Mouse (Mus musculus): ENCODE measurements at regions not wholly inside any gene's neighbourhood (a gene's known extent, or its start where the extent isn't known, plus 50 kb on each side); places are given as distances from the start of the nearest gene placed in this dataset.

DNA sequence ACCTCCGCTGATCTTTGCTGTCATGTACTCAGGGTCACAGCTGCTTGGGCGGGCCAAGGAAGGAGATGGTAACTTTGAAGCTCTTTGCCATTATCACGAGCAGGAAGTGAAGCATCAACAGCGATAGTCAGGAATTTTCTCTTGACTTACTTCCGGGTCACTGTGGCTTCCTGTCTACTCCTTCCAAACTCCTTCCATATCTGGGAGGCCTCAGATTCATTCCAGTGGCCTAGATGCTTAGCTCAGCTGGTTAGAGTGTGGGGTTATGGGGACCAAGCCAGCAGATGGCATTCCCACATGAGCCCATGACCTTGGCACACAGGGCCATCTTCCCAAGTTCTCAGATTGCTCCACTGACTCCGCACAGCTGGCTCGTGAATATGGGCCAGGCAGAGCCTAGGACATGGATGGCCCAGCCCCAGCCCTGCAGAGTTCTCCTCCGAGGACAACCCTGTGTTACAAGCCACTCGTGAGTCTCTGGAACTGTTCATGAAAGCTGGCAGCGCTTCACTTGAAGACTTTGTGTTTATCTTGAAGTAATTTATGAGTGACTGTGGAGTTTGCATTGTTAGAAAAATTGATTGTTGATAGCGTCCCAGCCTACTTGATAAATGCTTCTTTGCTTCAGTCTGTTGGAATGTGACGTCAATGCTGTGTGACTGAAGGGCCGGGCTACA, 133.2 kb downstream of the Slc30a10 start:
- Histone ChIP-seq H3K27me3 (no peaks in the 10 kb centered on the region), H3K4me2 (no peak overlapping the region), H3K4me1 (peaks cover 7% of the 10 kb centered on the region; the same call in 1 of the 2 replicates), H3K9me3 (replicated peaks) (no peaks in the 10 kb centered on the region), H3K9ac (no peak overlapping the region), H3K27ac (peak overlapping the region; percentile 51; the same call in 1 of the 2 replicates), H3K4me3 (replicated peaks) (no peak overlapping the region), H3K36me3 (no peaks in the 10 kb centered on the region)
- WGBS, result 56% methylated on average over 13 of the region's 13 CpGs
- 0 out of 2 replicates have a peak, but pooled peaks have one; percentile 33 for ATAC-seq (replicated peaks; ENCODE audit: low FRiP score)

DNA sequence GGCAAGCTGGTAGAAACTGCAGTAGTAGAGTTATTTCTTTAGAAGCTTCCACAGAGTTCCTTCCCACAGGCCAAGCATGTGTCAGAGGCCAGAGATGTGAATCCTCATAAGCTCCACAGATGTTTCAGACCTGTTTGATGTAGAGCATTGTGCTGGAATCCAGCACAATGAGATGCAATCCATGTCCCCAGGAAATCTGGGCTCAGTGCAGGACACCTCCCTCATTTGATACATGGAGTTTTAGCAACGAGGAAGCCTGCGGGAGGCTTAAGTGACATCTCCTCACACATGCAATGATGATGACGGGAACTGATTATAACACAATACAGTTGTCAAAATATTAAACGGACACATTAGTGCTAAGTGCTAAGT, 133.7 kb downstream of the Slc30a10 start:
- no peak for ATAC-seq (replicated peaks; ENCODE audit: low FRiP score)

DNA sequence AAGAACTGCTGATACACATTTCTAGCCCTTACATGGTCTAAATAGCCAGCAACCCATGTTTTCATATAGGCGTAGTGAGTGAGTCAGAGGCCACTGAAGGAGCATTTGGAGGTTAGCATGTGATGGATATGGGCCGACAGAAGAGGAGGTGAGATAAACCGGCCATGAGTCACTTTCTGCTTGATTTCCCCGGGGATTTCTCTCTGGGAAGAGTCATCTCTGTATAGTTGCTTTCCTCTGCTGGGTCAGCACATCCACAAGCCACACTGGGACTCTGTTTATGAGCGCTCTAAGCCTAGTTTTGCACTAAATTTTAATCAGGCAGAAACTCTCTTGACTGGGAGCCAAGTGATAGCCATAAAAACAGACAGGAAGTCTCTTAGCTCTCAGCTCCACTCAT, 142.2 kb downstream of the Slc30a10 start:
- no peak overlapping the region for H3K9ac ChIP-seq
- no peaks in the 10 kb centered on the region for H3K27me3 ChIP-seq
- WGBS, result 56% methylated on average over 5 of the region's 5 CpGs
- H3K36me3 ChIP-seq, result no peaks in the 10 kb centered on the region
- 0 out of 2 replicates have a peak, but pooled peaks cover 4% of the 10 kb centered on the region for H3K4me1 ChIP-seq
- no peak overlapping the region for H3K4me3 ChIP-seq (replicated peaks)
- H3K9me3 ChIP-seq (replicated peaks), result no peaks in the 10 kb centered on the region
- ATAC-seq (replicated peaks; ENCODE audit: low FRiP score), result no peak
- H3K4me2 ChIP-seq, result no peak overlapping the region
- H3K27ac ChIP-seq, result no peak overlapping the region

More for the DNA sequence above, 133.7 kb downstream of the Slc30a10 start:
- peaks cover 7% of the 10 kb centered on the region; the same call in 1 of the 2 replicates for H3K4me1 ChIP-seq
- no peak overlapping the region for H3K4me2 ChIP-seq
- H3K36me3 ChIP-seq, result no peaks in the 10 kb centered on the region
- no peaks in the 10 kb centered on the region for H3K27me3 ChIP-seq
- H3K9me3 ChIP-seq (replicated peaks), result no peaks in the 10 kb centered on the region
- no peak overlapping the region for H3K4me3 ChIP-seq (replicated peaks)
- 88% methylated on average over 4 of the region's 4 CpGs for WGBS
- H3K27ac ChIP-seq, result no peak overlapping the region
- no peak overlapping the region for H3K9ac ChIP-seq

DNA sequence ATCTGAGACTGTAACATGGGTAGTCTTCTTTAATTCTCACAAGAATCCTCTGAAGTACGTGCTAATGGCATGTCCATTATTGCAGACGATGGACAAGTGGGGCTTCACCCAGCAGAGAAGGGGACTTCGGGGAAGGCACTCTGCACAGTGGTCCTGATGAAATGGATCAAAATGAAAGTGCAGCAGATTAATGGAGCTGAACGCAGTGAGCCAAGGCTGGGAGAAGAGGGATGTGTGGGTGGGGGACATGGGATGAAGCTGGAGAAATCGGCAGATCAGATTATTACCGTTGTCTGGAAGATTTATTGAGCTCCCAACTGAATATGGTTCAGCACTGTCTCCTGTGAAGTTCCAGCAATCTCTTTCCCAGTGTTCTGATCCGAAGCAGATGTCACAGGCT, 143.9 kb downstream of the Slc30a10 start:
- Histone ChIP-seq H3K36me3 (no peaks in the 10 kb centered on the region), H3K4me2 (no peak overlapping the region), H3K27me3 (no peaks in the 10 kb centered on the region), H3K4me3 (replicated peaks) (no peak overlapping the region), H3K9me3 (replicated peaks) (no peaks in the 10 kb centered on the region), H3K9ac (no peak overlapping the region), H3K27ac (no peak overlapping the region), H3K4me1 (0 out of 2 replicates have a peak, but pooled peaks cover 4% of the 10 kb centered on the region)
- ATAC-seq (replicated peaks; ENCODE audit: low FRiP score), result peak; percentile 52
- 35% methylated on average over 7 of the region's 7 CpGs for WGBS

DNA sequence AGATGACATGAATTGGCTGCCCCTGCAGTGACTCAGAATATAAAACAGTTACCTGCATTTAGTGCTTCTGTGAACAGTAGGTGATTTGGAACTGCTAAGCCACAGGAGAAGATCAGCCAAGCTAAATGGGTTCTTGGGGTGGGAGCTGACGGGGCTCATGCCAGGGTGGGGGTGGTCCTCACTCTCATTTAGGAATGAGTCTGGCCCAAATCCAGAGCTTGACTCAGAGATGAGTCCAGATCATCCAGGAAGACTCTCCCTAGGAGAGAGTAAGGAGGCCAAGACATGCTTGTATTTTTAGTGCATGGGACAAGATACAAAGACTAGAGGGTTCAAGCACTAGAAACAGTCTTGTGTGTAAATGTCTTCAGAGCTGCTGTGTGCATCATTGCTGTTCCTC, 146.5 kb downstream of the Slc30a10 start:
- H3K4me3 ChIP-seq (replicated peaks), result no peak overlapping the region
- H3K27ac ChIP-seq, result no peak overlapping the region
- H3K9me3 ChIP-seq (replicated peaks), result no peaks in the 10 kb centered on the region
- H3K4me1 ChIP-seq, result 0 out of 2 replicates have a peak, but pooled peaks cover 4% of the 10 kb centered on the region
- H3K36me3 ChIP-seq, result no peaks in the 10 kb centered on the region
- no peaks in the 10 kb centered on the region for H3K27me3 ChIP-seq
- WGBS, result 86% methylated on average over 1 of the region's 1 CpGs
- no peak overlapping the region for H3K4me2 ChIP-seq
- no peak for ATAC-seq (replicated peaks; ENCODE audit: low FRiP score)
- H3K9ac ChIP-seq, result no peak overlapping the region

DNA sequence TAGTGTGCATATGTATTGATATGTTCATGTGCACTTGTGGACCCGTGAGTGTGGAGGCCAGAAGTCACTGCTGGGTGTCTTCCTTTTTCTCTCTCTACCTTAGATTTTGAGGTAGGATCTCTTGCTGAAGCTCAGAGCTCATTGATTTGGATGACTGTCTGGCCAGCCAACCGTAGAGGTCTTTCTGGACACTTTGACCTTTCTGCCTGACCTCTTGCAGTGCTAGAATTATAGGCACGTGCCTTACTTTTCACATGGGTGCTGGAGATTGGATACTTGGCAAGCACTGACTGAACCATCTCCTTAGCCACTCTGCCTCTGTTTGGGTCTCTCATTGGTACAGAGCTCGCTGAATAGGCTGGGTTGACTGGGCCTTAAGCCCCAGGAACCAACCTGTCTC, 151.3 kb downstream of the Slc30a10 start:
- Histone ChIP-seq H3K27me3 (no peaks in the 10 kb centered on the region), H3K4me2 (no peak overlapping the region), H3K4me3 (replicated peaks) (no peak overlapping the region), H3K9ac (no peak overlapping the region), H3K9me3 (replicated peaks) (no peaks in the 10 kb centered on the region), H3K4me1 (no peaks in the 10 kb centered on the region), H3K27ac (no peak overlapping the region), H3K36me3 (no peaks in the 10 kb centered on the region)
- 75% methylated on average over 4 of the region's 4 CpGs for WGBS
- ATAC-seq (replicated peaks; ENCODE audit: low FRiP score), result no peak

DNA sequence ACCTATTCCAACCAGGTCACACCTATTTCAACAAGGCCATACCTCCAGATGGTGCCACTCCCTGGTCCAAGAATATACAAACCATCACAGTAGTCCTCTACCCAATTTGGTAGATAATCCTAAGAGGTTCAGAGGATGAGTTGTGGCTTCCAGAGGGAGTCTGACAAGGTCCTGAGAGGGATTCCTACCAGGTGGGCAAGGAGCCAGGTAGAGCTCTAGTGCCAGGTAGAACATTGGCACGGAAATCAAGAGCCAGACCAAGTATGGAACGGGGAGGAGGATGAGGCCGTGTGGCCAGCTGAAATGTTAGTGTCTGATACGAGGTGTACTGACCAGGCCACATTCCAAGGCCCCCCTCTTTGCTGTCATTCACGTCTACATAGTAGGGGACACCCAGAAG, 153.0 kb downstream of the Slc30a10 start:
- Histone ChIP-seq H3K4me3 (replicated peaks) (no peak overlapping the region), H3K27ac (no peak overlapping the region), H3K9me3 (replicated peaks) (no peaks in the 10 kb centered on the region), H3K9ac (no peak overlapping the region), H3K4me1 (no peaks in the 10 kb centered on the region), H3K36me3 (no peaks in the 10 kb centered on the region), H3K27me3 (no peaks in the 10 kb centered on the region), H3K4me2 (no peak overlapping the region)
- no peak for ATAC-seq (replicated peaks; ENCODE audit: low FRiP score)
- 87% methylated on average over 5 of the region's 5 CpGs for WGBS

DNA sequence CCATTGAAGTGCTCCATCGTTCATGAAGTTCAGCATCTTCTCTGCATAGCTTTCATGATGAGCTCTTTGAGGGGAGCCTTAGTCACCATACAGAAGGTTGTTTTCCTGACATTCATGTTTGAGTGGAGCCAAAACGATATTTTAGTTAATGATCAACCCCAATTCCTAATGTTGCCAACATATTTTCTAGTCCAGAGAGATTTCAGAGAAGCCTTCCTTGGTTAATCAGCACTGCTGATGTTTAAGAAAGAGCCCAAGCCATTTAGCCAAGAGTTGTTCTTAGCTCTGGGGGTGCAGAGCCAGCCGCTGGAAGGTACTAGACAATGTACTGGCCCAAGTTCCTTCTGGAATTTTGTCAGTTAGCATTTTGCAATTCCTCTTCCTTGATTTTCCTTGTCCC, 153.8 kb downstream of the Slc30a10 start:
- Histone ChIP-seq H3K4me3 (replicated peaks) (no peak overlapping the region), H3K27me3 (no peaks in the 10 kb centered on the region), H3K4me1 (no peaks in the 10 kb centered on the region), H3K9me3 (replicated peaks) (no peaks in the 10 kb centered on the region), H3K36me3 (no peaks in the 10 kb centered on the region), H3K4me2 (no peak overlapping the region), H3K9ac (no peak overlapping the region), H3K27ac (no peak overlapping the region)
- no peak for ATAC-seq (replicated peaks; ENCODE audit: low FRiP score)
- 86% methylated on average over 3 of the region's 3 CpGs for WGBS

DNA sequence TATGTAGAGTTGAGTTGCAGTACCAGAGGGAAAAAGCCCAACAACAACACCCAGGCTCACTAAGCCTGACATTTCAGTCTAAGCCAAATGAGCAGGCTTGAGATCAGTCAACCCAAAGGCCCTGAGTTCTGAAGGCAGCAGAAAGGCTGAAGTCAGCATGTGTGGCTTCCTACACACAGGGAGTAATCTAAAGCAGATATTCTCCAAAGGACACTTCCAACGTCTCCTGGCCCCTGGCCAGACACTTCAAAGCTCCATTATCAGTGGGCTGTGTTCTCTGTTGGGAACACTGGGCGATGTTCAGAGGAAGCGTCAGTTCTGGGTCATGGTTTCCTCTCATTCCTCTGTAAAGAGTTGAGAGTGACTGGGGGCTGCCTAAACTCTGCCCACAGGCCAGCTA, 155.9 kb downstream of the Slc30a10 start:
- no peaks in the 10 kb centered on the region for H3K27me3 ChIP-seq
- no peak overlapping the region for H3K4me2 ChIP-seq
- no peaks in the 10 kb centered on the region for H3K9me3 ChIP-seq (replicated peaks)
- no peak overlapping the region for H3K9ac ChIP-seq
- H3K4me1 ChIP-seq, result no peaks in the 10 kb centered on the region
- no peak for ATAC-seq (replicated peaks; ENCODE audit: low FRiP score)
- no peaks in the 10 kb centered on the region for H3K36me3 ChIP-seq
- 64% methylated on average over 3 of the region's 3 CpGs for WGBS
- H3K27ac ChIP-seq, result no peak overlapping the region
- H3K4me3 ChIP-seq (replicated peaks), result no peak overlapping the region

DNA sequence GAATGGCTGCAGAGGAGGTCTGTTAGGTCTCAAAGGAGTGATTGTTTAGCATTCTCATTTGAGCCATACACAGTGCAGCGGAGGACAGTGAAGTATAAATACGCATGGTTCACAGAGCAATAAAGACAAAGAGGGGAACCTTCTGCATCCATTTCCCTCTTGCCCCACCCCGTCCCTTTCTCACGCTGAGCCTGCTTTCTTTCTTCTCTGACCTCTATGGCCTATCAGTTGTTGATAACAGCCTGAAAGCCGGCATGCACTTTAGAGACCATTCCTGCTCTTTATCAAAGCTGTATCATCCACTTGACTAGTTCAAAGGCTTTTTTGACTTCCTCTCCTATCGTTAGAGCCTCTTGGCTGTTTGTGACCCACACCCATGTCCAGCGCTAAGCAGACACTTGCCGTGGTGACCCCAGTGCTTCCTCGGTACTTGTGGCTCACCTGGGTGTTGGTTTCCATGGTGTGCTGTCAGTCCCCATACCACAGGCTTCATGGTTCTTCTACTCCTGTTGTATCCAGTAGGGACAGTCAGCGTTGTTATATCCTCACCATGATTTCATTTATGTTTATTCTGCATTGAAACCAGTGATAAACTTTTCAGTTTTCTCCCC, 161.3 kb downstream of the Slc30a10 start:
- Histone ChIP-seq H3K27me3 (no peaks in the 10 kb centered on the region), H3K4me2 (no peak overlapping the region), H3K4me3 (replicated peaks) (no peak overlapping the region), H3K27ac (no peak overlapping the region), H3K9ac (no peak overlapping the region), H3K36me3 (no peaks in the 10 kb centered on the region), H3K4me1 (0 out of 2 replicates have a peak, but pooled peaks cover 2% of the 10 kb centered on the region), H3K9me3 (replicated peaks) (no peaks in the 10 kb centered on the region)
- ATAC-seq (replicated peaks; ENCODE audit: low FRiP score), result no peak
- 45% methylated on average over 10 of the region's 10 CpGs for WGBS

DNA sequence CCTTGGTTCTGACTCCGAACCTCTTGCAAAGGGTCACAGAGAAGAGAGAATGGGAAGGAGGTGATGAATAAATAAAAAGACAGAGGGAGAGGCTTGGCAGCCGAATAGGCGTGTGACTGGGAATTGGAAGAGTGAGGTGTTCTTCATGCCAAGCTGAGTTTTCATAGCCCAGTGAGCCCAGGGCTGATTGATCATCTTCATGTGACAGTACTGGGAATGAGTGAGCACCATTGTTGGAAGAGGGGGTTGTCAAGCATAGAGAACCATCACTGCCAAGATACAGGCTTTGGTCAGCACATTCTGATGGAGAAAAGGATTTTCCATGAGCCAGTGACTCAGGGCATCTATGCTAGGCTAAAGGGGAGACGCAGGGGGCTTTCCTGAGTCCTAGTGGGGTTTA, 163.0 kb downstream of the Slc30a10 start:
- no peaks in the 10 kb centered on the region for H3K36me3 ChIP-seq
- H3K9me3 ChIP-seq (replicated peaks), result no peaks in the 10 kb centered on the region
- no peak overlapping the region for H3K4me2 ChIP-seq
- H3K9ac ChIP-seq, result no peak overlapping the region
- H3K4me1 ChIP-seq, result 0 out of 2 replicates have a peak, but pooled peaks cover 2% of the 10 kb centered on the region
- no peak for ATAC-seq (replicated peaks; ENCODE audit: low FRiP score)
- no peak overlapping the region for H3K27ac ChIP-seq
- 79% methylated on average over 4 of the region's 4 CpGs for WGBS
- H3K4me3 ChIP-seq (replicated peaks), result no peak overlapping the region
- H3K27me3 ChIP-seq, result no peaks in the 10 kb centered on the region

DNA sequence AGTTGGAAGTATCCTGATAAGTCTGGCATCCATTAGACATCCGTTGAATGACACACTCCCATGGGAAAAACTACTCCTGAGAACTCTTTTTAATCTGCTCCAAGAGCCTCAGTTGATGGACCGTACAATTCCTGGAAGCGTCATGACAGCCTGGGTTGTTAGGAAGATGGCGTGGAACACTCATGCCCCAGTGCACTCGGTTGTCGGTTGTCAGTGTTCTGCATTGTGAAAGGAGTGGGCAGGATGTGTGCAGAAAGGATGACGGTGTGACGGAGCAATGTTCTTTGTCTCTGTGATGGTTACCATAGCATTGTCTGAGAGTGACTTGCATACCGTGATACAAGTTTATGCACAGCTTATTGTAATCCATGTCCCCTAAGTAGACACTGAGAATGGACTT, 164.4 kb downstream of the Slc30a10 start:
- H3K27ac ChIP-seq, result no peak overlapping the region
- no peak for ATAC-seq (replicated peaks; ENCODE audit: low FRiP score)
- H3K9ac ChIP-seq, result no peak overlapping the region
- no peaks in the 10 kb centered on the region for H3K9me3 ChIP-seq (replicated peaks)
- H3K36me3 ChIP-seq, result no peaks in the 10 kb centered on the region
- H3K27me3 ChIP-seq, result no peaks in the 10 kb centered on the region
- H3K4me3 ChIP-seq (replicated peaks), result no peak overlapping the region
- 0 out of 2 replicates have a peak, but pooled peaks cover 2% of the 10 kb centered on the region for H3K4me1 ChIP-seq
- no peak overlapping the region for H3K4me2 ChIP-seq
- 74% methylated on average over 9 of the region's 9 CpGs for WGBS
